Mouse (Mus musculus): Measurements from ENCODE around the gene Drg1.

DNA sequence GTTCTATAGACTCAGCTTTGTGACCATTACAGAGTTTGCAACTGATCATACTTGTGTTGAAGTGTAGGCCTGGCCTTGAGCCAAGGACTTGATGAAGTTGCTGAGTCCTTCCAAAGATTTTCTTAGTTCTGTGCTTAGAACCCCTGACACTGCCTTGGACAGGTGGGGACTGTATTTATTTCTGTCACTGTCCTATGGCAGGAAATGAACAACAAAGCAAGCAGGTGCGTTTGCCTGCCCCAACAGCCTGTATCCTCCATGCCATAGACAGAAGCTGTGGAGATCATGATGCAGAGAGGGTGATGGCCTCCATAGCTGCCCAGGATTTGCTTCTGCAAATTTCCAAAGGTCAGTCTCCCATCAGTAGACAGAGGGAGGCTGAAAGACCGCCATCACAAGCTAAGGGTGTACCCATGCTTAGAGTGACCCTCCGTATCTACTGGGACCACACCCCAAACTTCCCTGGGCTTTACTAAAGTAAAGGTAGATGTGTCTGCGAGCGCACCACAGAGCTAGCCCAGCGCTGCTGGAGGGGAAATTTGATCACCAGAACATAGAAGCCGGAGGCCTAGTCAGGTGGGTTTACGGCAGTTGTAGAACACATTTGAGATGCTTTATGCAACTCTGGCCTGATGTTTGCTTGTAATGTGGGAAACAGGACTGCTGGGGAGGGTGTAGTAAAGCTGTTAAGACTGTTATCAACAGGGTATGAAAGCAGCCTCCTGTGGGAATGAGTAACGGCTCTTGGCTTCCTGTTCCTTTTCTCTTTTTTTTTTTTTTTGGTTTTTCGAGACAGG is 44.8 kb upstream of the Drg1 start:
- TF ChIP-seq CTCF (IDR thresholded peaks at IDR 0.05; ENCODE audit: borderline replicate concordance, control insufficient read depth, extremely low read depth, insufficient read depth, low read length, poor library complexity) = no peak
- no peak for TF ChIP-seq POLR2A (IDR thresholded peaks at IDR 0.05; ENCODE audit: control insufficient read depth, extremely low read depth, insufficient read depth, low read length, poor library complexity)

Measured in thymus, adult 2 months (tissue).